Mouse (Mus musculus) v-Abl transformed pro-B cells (cell line): Measurements from ENCODE around the gene Isoc2b.

Source experiments
- in situ Hi-C, 2 experiments: fragments of 400-800 bp; cut with MboI; formaldehyde crosslinking; loops; one replicate each; pipeline ENCODE4 v1.15.1; 2025; ENCODE audit not compliant: unreplicated experiment in 2 of 2

The Isoc2b gene

GRCm38 (mm10) chr7:4876753-4877221, 6.7 kb upstream of the Isoc2b start, which contains the start of gene Isoc2a:
Gene Isoc2a, plus strand, starts transcription at chr7:4877153.
- in situ Hi-C loops, result no loop called here

GRCm38 (mm10) chr7:4866631-4867180, 3.4 kb downstream of the Isoc2b start:
- in situ Hi-C loops, result loop anchor here (5.0 to 10.0 kb wide), 2 partner anchors 54 to 312 kb away; partner anchors contain the start of gene Ube2s (in 1 of the 2)

- in situ Hi-C loops, result loop anchor here (5.0 to 10.0 kb wide), 2 partner anchors 54 to 311 kb away; partner anchors contain the start of gene Ube2s (in 1 of the 2)
These were observed 4.2 kb downstream of the Isoc2b start for GRCm38 (mm10) chr7:4865579-4866493.

- in situ Hi-C loops, result loop anchor here (5.0 to 10.0 kb wide), 2 partner anchors 53 to 310 kb away; partner anchors contain the start of gene Ube2s (in 1 of the 2)
These were observed 5.0 kb downstream of the Isoc2b start for GRCm38 (mm10) chr7:4865090-4865489.

GRCm38 (mm10) chr7:4864130-4864845, 5.8 kb downstream of the Isoc2b start:
- in situ Hi-C loops, result loop anchor here in 1 of 2 experiments (5.0 to 10.0 kb wide), 2 partner anchors 78 to 309 kb away; no protein-coding TSS in a partner anchor

GRCm38 (mm10) chr7:4863541-4864080, 6.4 kb downstream of the Isoc2b start:
- in situ Hi-C loops, result loop anchor here in 1 of 2 experiments (5.0 to 10.0 kb wide), 2 partner anchors 79 to 309 kb away; no protein-coding TSS in a partner anchor

GRCm38 (mm10) chr7:4863041-4863440, 7.0 kb downstream of the Isoc2b start:
- in situ Hi-C loops, result loop anchor here in 1 of 2 experiments (5.0 to 10.0 kb wide), 2 partner anchors 79 to 308 kb away; no protein-coding TSS in a partner anchor

GRCm38 (mm10) chr7:4860926-4861325, 9.1 kb downstream of the Isoc2b start:
- in situ Hi-C loops, result loop anchor here in 1 of 2 experiments (5.0 to 10.0 kb wide), 2 partner anchors 81 to 306 kb away; no protein-coding TSS in a partner anchor

GRCm38 (mm10) chr7:4859418-4859978, 10.6 kb downstream of the Isoc2b start:
- in situ Hi-C loops, result no loop called here

- in situ Hi-C loops, result no loop called here
These were observed 12.7 kb downstream of the Isoc2b start for GRCm38 (mm10) chr7:4857321-4857720.

- in situ Hi-C loops, result no loop called here
These were observed 13.6 kb downstream of the Isoc2b start for GRCm38 (mm10) chr7:4856508-4856907.

- in situ Hi-C loops, result no loop called here
These were observed 16.4 kb downstream of the Isoc2b start for GRCm38 (mm10) chr7:4853613-4854012.

GRCm38 (mm10) chr7:4851315-4851688, 18.8 kb downstream of the Isoc2b start:
- in situ Hi-C loops, result no loop called here

GRCm38 (mm10) chr7:4850621-4851314, 19.3 kb downstream of the Isoc2b start:
- in situ Hi-C loops, result no loop called here

- in situ Hi-C loops, result loop anchor here in 1 of 2 experiments (25.0 kb wide), 1 partner anchor 438 kb away; no protein-coding TSS in a partner anchor
These were observed 20.7 kb downstream of the Isoc2b start for GRCm38 (mm10) chr7:4849372-4849771.

- in situ Hi-C loops, result loop anchor here in 1 of 2 experiments (25.0 kb wide), 1 partner anchor 442 kb away; no protein-coding TSS in a partner anchor
These were observed 25.1 kb downstream of the Isoc2b start for GRCm38 (mm10) chr7:4844917-4845309.

- in situ Hi-C loops, result loop anchor here in 1 of 2 experiments (25.0 kb wide), 1 partner anchor 443 kb away; no protein-coding TSS in a partner anchor
These were observed 25.7 kb downstream of the Isoc2b start, which contains the start of gene Shisa7 for GRCm38 (mm10) chr7:4844245-4844916. Gene Shisa7, minus strand, starts transcription at chr7:4844696.

- in situ Hi-C loops, result loop anchor here in 1 of 2 experiments (25.0 kb wide), 1 partner anchor 444 kb away; no protein-coding TSS in a partner anchor
These were observed 26.3 kb downstream of the Isoc2b start for GRCm38 (mm10) chr7:4843604-4844244.
